Mouse (Mus musculus) neural tube, embryonic 10.5 days (tissue): Measurements from ENCODE around the gene Scaf8.
"Not testable (repeated sequence)": the region's sequence is repeated elsewhere in the genome, so short reads cannot be mapped to it uniquely, and the experiment has no call there.

Source experiments
- DNase-seq: peaks from one replicate; pipeline ENCODE4 v3.0.0-alpha.2; 2017; ENCODE audit warnings: low spot score; ENCODE audit errors: extremely low spot score

Gene Scaf8

GRCm38 (mm10) chr17:3115380-3115974, 705 bp downstream of the Scaf8 start:
- DNase-seq: peak; percentile 63

GRCm38 (mm10) chr17:3120949-3121348, 6.2 kb downstream of the Scaf8 start:
- not testable (repeated sequence) for DNase-seq

- not testable (repeated sequence) for DNase-seq
Observed at GRCm38 (mm10) chr17:3123581-3123980, 8.8 kb downstream of the Scaf8 start.

- no peak for DNase-seq
Observed at GRCm38 (mm10) chr17:3128716-3129115, 13.9 kb downstream of the Scaf8 start.

GRCm38 (mm10) chr17:3129791-3130190, 15.0 kb downstream of the Scaf8 start:
- DNase-seq: no peak

GRCm38 (mm10) chr17:3135346-3135745, 20.6 kb downstream of the Scaf8 start:
- no peak for DNase-seq

GRCm38 (mm10) chr17:3136127-3136526, 21.4 kb downstream of the Scaf8 start:
- DNase-seq: no peak

- no peak for DNase-seq
Observed at GRCm38 (mm10) chr17:3138387-3138786, 23.6 kb downstream of the Scaf8 start.

- DNase-seq: no peak
Observed at GRCm38 (mm10) chr17:3140100-3140499, 25.3 kb downstream of the Scaf8 start.

GRCm38 (mm10) chr17:3148853-3149252, 34.1 kb downstream of the Scaf8 start:
- DNase-seq: no peak

GRCm38 (mm10) chr17:3149541-3149940, 34.8 kb downstream of the Scaf8 start:
- DNase-seq: no peak

- DNase-seq: not testable (repeated sequence)
Observed at GRCm38 (mm10) chr17:3150701-3151100, 35.9 kb downstream of the Scaf8 start.

- no peak for DNase-seq
Observed at GRCm38 (mm10) chr17:3151181-3151580, 36.4 kb downstream of the Scaf8 start.

- not testable (repeated sequence) for DNase-seq
Observed at GRCm38 (mm10) chr17:3156176-3156575, 41.4 kb downstream of the Scaf8 start.

GRCm38 (mm10) chr17:3157016-3157415, 42.2 kb downstream of the Scaf8 start:
- no peak for DNase-seq

- no peak for DNase-seq
Observed at GRCm38 (mm10) chr17:3162905-3163304, 48.1 kb downstream of the Scaf8 start.

GRCm38 (mm10) chr17:3180425-3180945, 65.7 kb downstream of the Scaf8 start:
- not testable (repeated sequence) for DNase-seq

- DNase-seq: not testable (repeated sequence)
Observed at GRCm38 (mm10) chr17:3195483-3195882, 80.7 kb downstream of the Scaf8 start.

GRCm38 (mm10) chr17:3200328-3200727, 85.6 kb downstream of the Scaf8 start:
- DNase-seq: no peak

- DNase-seq: no peak
Observed at GRCm38 (mm10) chr17:3203916-3204315, 89.1 kb downstream of the Scaf8 start.

- no peak for DNase-seq
Observed at GRCm38 (mm10) chr17:3204826-3205405, 90.1 kb downstream of the Scaf8 start.

- no peak for DNase-seq
Observed at GRCm38 (mm10) chr17:3206527-3207398, 92.0 kb downstream of the Scaf8 start.
